Mouse (Mus musculus) spleen, adult 2 months (tissue): ENCODE data around the gene Nav2.

Experiments used
- CTCF ChIP-seq: fragments of 200-500 bp; IDR thresholded peaks from 2 replicates; pipeline ENCODE4 v1.5.1; 2011; ENCODE audit warnings: mild to moderate bottlenecking, inconsistent platforms; ENCODE audit not compliant: insufficient read depth, insufficient read length, insufficient replicate concordance; ENCODE audit errors: extremely low read depth
- POLR2A ChIP-seq: fragments of 200-500 bp; IDR thresholded peaks from 2 replicates; pipeline ENCODE4 v1.6.1; 2011; ENCODE audit warnings: low read depth, low read length, inconsistent platforms

GRCm38 (mm10) chr7:49476666-49477065 is 568.1 kb downstream of the Nav2 start:
- TF ChIP-seq POLR2A (no peak), CTCF (0 out of 2 replicates have a peak, but pooled peaks have one; percentile 12)
